ENCODE assay signal across 8 mouse cellular contexts in genomic region chr2:85050746-85051145, GRCm38 (mm10). TPM values are rescaled to one million over a fixed set of nuclear protein-coding genes. Genes with fewer than 3 reads are reported as not detected.
DNase-seq lines count a peak whose midpoint lies in the region; ATAC-seq and TF ChIP-seq lines count a peak whose summit lies in the region.

No protein-coding gene starts in this region.

- intact Hi-C loops in heart, postnatal 14 days (cut with DNase I): no loop called here

- H3K4me2 ChIP-seq in liver, embryonic 15.5 days: peak overlapping the region; percentile 39

- H3K4me3 ChIP-seq in layer of hippocampus, adult 2 months: peak overlapping the region; percentile 75
- peak overlapping the region; percentile 15; the same call in 1 of the 2 replicates for H3K4me3 ChIP-seq in liver, embryonic 15.5 days (replicated peaks)
- H3K4me3 ChIP-seq in small intestine, adult 2 months (ENCODE audit: low read depth, low read length): peak overlapping the region; percentile 67

- no peak for DNase-seq in layer of hippocampus, adult 2 months (ENCODE audit: low spot score in 2 of 2)
- no peak for DNase-seq in layer of hippocampus, postnatal 36 days
- DNase-seq in adrenal gland, postnatal 36 days: peak; percentile 45 to 68
- DNase-seq in heart, postnatal 14 days: peak; percentile 50 to 61
- DNase-seq in layer of hippocampus, adult 9-10 months (ENCODE audit: low spot score): no peak

- H3K9ac ChIP-seq in liver, embryonic 15.5 days: no peak overlapping the region

- no peak for TF ChIP-seq POLR2A in small intestine, adult 2 months (IDR thresholded peaks at IDR 0.05; ENCODE audit: low read depth, low read length)

- no peak for TF ChIP-seq CTCF in layer of hippocampus, adult 2 months (conservative IDR thresholded peaks at IDR 0.05)
- TF ChIP-seq CTCF in small intestine, adult 2 months (IDR thresholded peaks at IDR 0.05; ENCODE audit: extremely low read depth, insufficient read length, insufficient replicate concordance, low read depth, low read length): no peak

- WGBS in liver, embryonic 15.5 days (ENCODE audit: insufficient replicate concordance): 48% methylated on average over 9 of the region's 9 CpGs
- WGBS in small intestine, adult 2 months: 20% methylated on average over 9 of the region's 9 CpGs

- H3K9me3 ChIP-seq in liver, embryonic 15.5 days (replicated peaks): no peaks in the 10 kb centered on the region

- ATAC-seq in liver, embryonic 15.5 days (ENCODE audit: insufficient read depth): no peak
- ATAC-seq in megakaryocyte-erythroid progenitor cell, adult 5-6 weeks (replicated peaks; ENCODE audit: low FRiP score, low TSS enrichment, poor library complexity, severe bottlenecking): no peak

- H3K36me3 ChIP-seq in liver, embryonic 15.5 days (replicated peaks): peaks cover 23% of the 10 kb centered on the region
- peaks cover 29% of the 10 kb centered on the region for H3K36me3 ChIP-seq in small intestine, adult 2 months (ENCODE audit: control insufficient read depth, insufficient read depth, low read length)

- H3K4me1 ChIP-seq in liver, embryonic 15.5 days (replicated peaks): peaks cover 51% of the 10 kb centered on the region
- H3K4me1 ChIP-seq in small intestine, adult 2 months (ENCODE audit: control insufficient read depth, insufficient read depth, insufficient read length, low read length): peaks cover 21% of the 10 kb centered on the region

- H3K27ac ChIP-seq in layer of hippocampus, adult 2 months: peak overlapping the region; percentile 94
- H3K27ac ChIP-seq in liver, embryonic 15.5 days (replicated peaks): 0 out of 2 replicates have a peak overlapping the region, but pooled peaks have one; percentile 14
- peak overlapping the region; percentile 92 for H3K27ac ChIP-seq in small intestine, adult 2 months (ENCODE audit: insufficient read depth, low read depth, low read length)

- peaks cover 44% of the 10 kb centered on the region for H3K27me3 ChIP-seq in liver, embryonic 15.5 days
- no peaks in the 10 kb centered on the region for H3K27me3 ChIP-seq in small intestine, adult 2 months (ENCODE audit: control insufficient read depth, insufficient read depth, low read length)

RNA-seq across cellular contexts. Expression of gene Tnks1bp1, which starts 2.9 kb away (rescaled TPM):
- 100 to 1,000 TPM; 166 to 182 TPM for total RNA-seq in layer of hippocampus, adult 2 months (2021)
- 100 to 1,000 TPM; 159 to 174 TPM for total RNA-seq in layer of hippocampus, postnatal 36 days (2021)
- 100 to 1,000 TPM in 1 of 2 experiments, 10 to 100 TPM in 1; 94.2 to 103 TPM for total RNA-seq in adrenal gland, postnatal 36 days (2021)
- total RNA-seq in heart, postnatal 14 days (2021): 10 to 100 TPM; 84.7 to 87.5 TPM
- 4.8 and 5.1 TPM in 2 replicates for polyA plus RNA-seq in liver, embryonic 15.5 days (2015; fragmentation: Nextera tagmentation; extraction: Ambion mirVana)
- polyA plus RNA-seq in small intestine, adult 2 months (2012; rRNA removed): 29.6 and 36.9 TPM in 2 replicates
- total RNA-seq in megakaryocyte-erythroid progenitor cell, adult 5-6 weeks (2014; fragmentation: Nextera tagmentation): 0.20 and 1.2 TPM in 2 replicates
- total RNA-seq in megakaryocyte-erythroid progenitor cell, adult 5-6 weeks (2017): 0.69 and 1.0 TPM in 2 replicates

RNA-seq across cellular contexts. Expression of gene P2rx3, which starts 13.5 kb away (rescaled TPM):
- total RNA-seq in layer of hippocampus, adult 2 months (2021): 1 to 10 TPM; 2.3 to 2.4 TPM
- total RNA-seq in layer of hippocampus, postnatal 36 days (2021): 1 to 10 TPM; 1.4 to 2.7 TPM
- total RNA-seq in adrenal gland, postnatal 36 days (2021): 1 to 10 TPM; 1.6 to 2.0 TPM
- total RNA-seq in heart, postnatal 14 days (2021): under 1 TPM; 0.14 to 0.24 TPM
- 0.25 and 0.30 TPM in 2 replicates for polyA plus RNA-seq in liver, embryonic 15.5 days (2015; fragmentation: Nextera tagmentation; extraction: Ambion mirVana)
- 0.16 and 0.17 TPM in 2 replicates for polyA plus RNA-seq in small intestine, adult 2 months (2012; rRNA removed)
- total RNA-seq in megakaryocyte-erythroid progenitor cell, adult 5-6 weeks (2014; fragmentation: Nextera tagmentation): 1.1 and 2.0 TPM in 2 replicates
- not detected in 2 replicates for total RNA-seq in megakaryocyte-erythroid progenitor cell, adult 5-6 weeks (2017)

RNA-seq across cellular contexts. Expression of gene Ssrp1, which starts 13.7 kb away (rescaled TPM):
- 100 to 1,000 TPM; 125 to 132 TPM for total RNA-seq in layer of hippocampus, adult 2 months (2021)
- total RNA-seq in layer of hippocampus, postnatal 36 days (2021): 100 to 1,000 TPM; 120 TPM
- total RNA-seq in adrenal gland, postnatal 36 days (2021): 100 to 1,000 TPM; 126 to 128 TPM
- 10 to 100 TPM; 43.7 to 46.1 TPM for total RNA-seq in heart, postnatal 14 days (2021)
- polyA plus RNA-seq in liver, embryonic 15.5 days (2015; fragmentation: Nextera tagmentation; extraction: Ambion mirVana): 145 and 148 TPM in 2 replicates
- polyA plus RNA-seq in small intestine, adult 2 months (2012; rRNA removed): 27.0 and 47.2 TPM in 2 replicates
- 245 and 274 TPM in 2 replicates for total RNA-seq in megakaryocyte-erythroid progenitor cell, adult 5-6 weeks (2014; fragmentation: Nextera tagmentation)
- total RNA-seq in megakaryocyte-erythroid progenitor cell, adult 5-6 weeks (2017): 432 and 481 TPM in 2 replicates

Comparison
In these comparisons a context has a peak if more than half of its experiments do, and no peak if none do; other contexts are left out.
1. DNase-seq: peak in adrenal gland, postnatal 36 days (2 of 2) and heart, postnatal 14 days (2 of 2); none in layer of hippocampus, adult 2 months (0 of 2), layer of hippocampus, postnatal 36 days (0 of 2) and layer of hippocampus, adult 9-10 months (single experiment).
2. H3K27ac ChIP-seq: peak in every context shown above with its lines; median percentile 94 in layer of hippocampus, adult 2 months; 92 in small intestine, adult 2 months; 14 in liver, embryonic 15.5 days.
3. H3K4me3 ChIP-seq: peak in every context shown above with its lines; median percentile 75 in layer of hippocampus, adult 2 months; 67 in small intestine, adult 2 months; 15 in liver, embryonic 15.5 days.
4. RNA of gene Tnks1bp1, which starts 2.9 kb away (total RNA-seq): 166 to 182 TPM in layer of hippocampus, adult 2 months, 159 to 174 TPM in layer of hippocampus, postnatal 36 days, 94.2 to 103 TPM in adrenal gland, postnatal 36 days and 84.7 to 87.5 TPM in heart, postnatal 14 days; 0.20 to 1.2 TPM in megakaryocyte-erythroid progenitor cell, adult 5-6 weeks; every median in the first group is over 10 times any median in the second.